Mouse (Mus musculus): Measurements from ENCODE around the gene Rapgef6.

DNA sequence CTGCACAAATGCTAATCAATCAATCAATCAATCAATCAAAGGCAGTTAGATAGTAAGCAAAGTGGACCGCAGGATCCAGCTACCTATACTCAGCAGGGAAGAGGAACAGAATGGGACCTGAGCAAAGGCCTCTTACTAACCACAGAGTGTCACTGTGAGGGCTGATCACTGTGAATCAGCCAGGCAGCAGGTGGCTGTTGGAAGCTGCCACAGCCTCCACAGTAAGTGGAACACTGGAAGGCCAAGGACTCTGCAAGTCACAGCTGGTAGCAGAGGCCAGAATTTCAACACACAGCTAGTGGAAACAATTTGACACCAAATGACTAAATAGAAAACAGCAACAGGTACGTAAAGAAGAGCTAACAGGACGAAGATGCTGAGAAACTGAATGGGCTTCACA lies 196.0 kb downstream of the Rapgef6 start:
- TF ChIP-seq CTCF (IDR thresholded peaks at IDR 0.05; ENCODE audit: borderline replicate concordance, control insufficient read depth, extremely low read depth, insufficient read depth, low read length, poor library complexity) (no peak), POLR2A (IDR thresholded peaks at IDR 0.05; ENCODE audit: control insufficient read depth, extremely low read depth, insufficient read depth, low read length, poor library complexity) (no peak)

Measured in thymus, adult 2 months (tissue).